Mouse (Mus musculus): Measurements from ENCODE around the gene Dek.

Dek gene

GRCm38 (mm10) chr13:47062756-47063155 is 43.2 kb downstream of the Dek start:
- intact Hi-C loops (cut with DNase I): no loop called here

- intact Hi-C loops (cut with DNase I): no loop called here
Observed at GRCm38 (mm10) chr13:47056781-47057180, 49.2 kb downstream of the Dek start.

GRCm38 (mm10) chr13:47056126-47056525 is 49.9 kb downstream of the Dek start:
- intact Hi-C loops (cut with DNase I): no loop called here

DNA sequence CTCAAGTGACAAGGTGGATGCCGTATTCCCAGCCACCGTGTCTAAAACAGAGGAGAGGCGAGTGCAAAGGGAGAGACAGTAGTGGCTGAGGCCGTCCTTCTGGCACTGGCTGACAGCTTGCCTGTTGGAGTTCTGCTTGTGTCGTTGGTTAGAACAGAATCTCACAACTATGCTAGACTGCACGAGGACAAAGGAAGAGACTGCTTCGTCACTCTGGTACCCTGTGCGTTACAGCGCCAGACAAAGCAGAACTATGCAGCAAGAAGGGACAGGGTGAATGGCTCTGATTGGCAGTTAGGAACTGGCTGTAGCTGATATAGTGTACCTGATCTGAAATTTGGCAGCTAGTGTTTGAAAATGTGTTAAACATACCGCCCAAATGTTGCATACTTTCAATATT is 52.0 kb downstream of the Dek start:
- intact Hi-C loops (cut with DNase I): no loop called here

DNA sequence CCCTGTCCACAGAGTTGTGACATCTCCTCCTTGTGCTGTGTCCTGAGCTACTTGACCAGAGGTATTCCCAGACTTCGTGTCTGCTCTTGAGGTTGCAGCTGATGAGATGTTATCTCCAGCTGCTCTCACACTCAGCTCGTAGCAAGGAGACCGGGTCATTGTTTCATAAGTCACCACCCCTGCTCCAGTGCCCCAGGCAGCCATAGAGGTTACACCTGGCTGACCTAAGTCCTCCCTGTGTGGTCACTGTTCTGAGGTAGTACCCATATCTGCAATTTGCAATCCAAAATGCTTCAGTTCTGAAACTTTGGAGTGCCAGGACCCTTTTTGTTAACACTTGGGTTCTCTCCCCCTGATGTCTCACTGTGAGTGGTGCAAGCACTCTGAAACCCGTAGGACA is 56.0 kb downstream of the Dek start:
- intact Hi-C loops (cut with DNase I): no loop called here

GRCm38 (mm10) chr13:47047996-47048395 is 58.0 kb downstream of the Dek start:
- intact Hi-C loops (cut with DNase I): no loop called here

GRCm38 (mm10) chr13:47044617-47044947 is 61.4 kb downstream of the Dek start, which contains the start of gene Tpmt:
Gene Tpmt (minus strand): TSS chr13:47044737.
- intact Hi-C loops (cut with DNase I): no loop called here

- intact Hi-C loops (cut with DNase I): no loop called here
Observed at GRCm38 (mm10) chr13:47043833-47044616, 62.0 kb downstream of the Dek start.

- intact Hi-C loops (cut with DNase I): no loop called here
Observed at GRCm38 (mm10) chr13:47043030-47043680, 62.8 kb downstream of the Dek start, which contains the start of gene Kdm1b. Gene Kdm1b (plus strand): TSS chr13:47043499.

GRCm38 (mm10) chr13:47042024-47042633 is 63.9 kb downstream of the Dek start:
- intact Hi-C loops (cut with DNase I): no loop called here

GRCm38 (mm10) chr13:47040061-47040460 is 65.9 kb downstream of the Dek start:
- intact Hi-C loops (cut with DNase I): no loop called here

DNA sequence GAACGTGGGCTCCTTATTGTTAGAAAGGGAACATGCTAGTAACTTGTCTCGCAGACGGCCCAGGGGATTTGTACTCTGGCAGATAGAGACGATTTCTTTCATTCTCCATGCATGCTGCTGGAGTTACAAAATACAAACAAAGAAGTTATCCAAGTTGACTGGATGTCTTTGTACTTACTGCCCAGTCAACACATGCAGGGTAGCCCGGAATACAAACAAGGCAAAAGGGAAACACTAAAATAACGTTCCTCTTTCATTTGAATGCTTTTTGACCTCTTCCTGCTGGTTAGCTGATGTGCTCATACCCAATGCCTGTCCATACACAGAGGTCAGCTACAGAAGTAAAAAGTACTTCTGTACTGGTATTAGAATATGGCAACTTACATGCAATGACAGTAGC is 68.1 kb downstream of the Dek start:
- intact Hi-C loops (cut with DNase I): no loop called here
